Mouse (Mus musculus): Measurements from ENCODE around the gene Rps6ka2. TPM values are rescaled to one million over a fixed set of nuclear protein-coding genes. Genes with fewer than 3 reads are reported as not detected.

The Rps6ka2 gene
- polyA plus RNA-seq, 1 experiment from 2014 or later, result 24.2 TPM

DNA sequence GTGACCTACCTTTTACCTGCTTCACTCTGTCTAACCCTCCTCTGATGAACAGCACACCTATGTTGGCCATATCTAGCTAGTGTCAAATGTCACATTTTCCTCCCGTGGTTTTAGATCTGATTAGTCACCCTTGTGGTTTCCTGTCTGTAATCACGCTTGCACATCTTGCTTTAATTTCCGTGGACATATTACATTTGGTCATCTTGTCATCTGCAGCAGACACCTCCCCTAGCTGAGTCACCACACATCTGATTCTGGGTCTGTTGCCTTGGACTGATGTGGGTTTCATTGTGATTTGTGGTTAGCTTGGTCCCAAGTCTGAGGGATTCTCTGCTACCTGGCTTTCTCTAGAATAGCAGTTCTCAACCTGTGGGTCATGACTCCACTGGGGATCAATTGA, 6.0 kb upstream of the Rps6ka2 start:
- no peak overlapping the region for H3K4me3 ChIP-seq (ENCODE audit: low read length)
- H3K9me3 ChIP-seq (replicated peaks; ENCODE audit: control insufficient read depth, low read length), result no peaks in the 10 kb centered on the region
- no peaks in the 10 kb centered on the region for H3K36me3 ChIP-seq (ENCODE audit: control insufficient read depth, insufficient read depth)
- H3K4me1 ChIP-seq (ENCODE audit: control insufficient read depth, insufficient read depth, low read length), result peaks cover 7% of the 10 kb centered on the region
- H3K4me2 ChIP-seq (ENCODE audit: low read depth, low read length), result no peak overlapping the region
- no peak overlapping the region for H3K27ac ChIP-seq (ENCODE audit: low read length)
- H3K27me3 ChIP-seq (ENCODE audit: control insufficient read depth, insufficient read depth, low read length), result no peaks in the 10 kb centered on the region
- H3K9ac ChIP-seq (ENCODE audit: low read length), result no peak overlapping the region
- ATAC-seq (replicated peaks; ENCODE audit: extremely low read depth, insufficient read depth, low FRiP score), result no peak
- WGBS, result 51% methylated on average over 3 of the region's 3 CpGs

DNA sequence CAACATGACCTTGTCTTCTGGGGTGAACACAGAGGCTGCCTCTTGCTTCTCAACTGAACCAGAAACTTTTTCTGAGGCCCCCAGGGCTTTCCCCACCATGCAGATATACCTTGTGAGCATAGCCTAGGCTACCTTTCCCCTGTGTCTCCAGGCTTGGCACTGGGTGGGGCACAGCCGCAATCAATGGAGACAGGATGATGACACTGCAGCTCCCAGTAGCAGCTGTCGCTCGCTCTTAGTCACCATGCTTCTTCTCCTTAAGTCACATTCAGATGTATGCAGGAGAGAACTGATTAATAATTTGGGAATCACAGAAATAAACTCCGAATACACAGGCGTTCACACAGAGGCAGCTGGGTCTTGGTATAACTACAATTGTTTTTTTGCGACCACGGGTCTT, 4.4 kb upstream of the Rps6ka2 start:
- Histone ChIP-seq H3K9me3 (replicated peaks; ENCODE audit: control insufficient read depth, low read length) (no peaks in the 10 kb centered on the region), H3K4me3 (ENCODE audit: low read length) (no peak overlapping the region), H3K27me3 (ENCODE audit: control insufficient read depth, insufficient read depth, low read length) (no peaks in the 10 kb centered on the region), H3K36me3 (ENCODE audit: control insufficient read depth, insufficient read depth) (no peaks in the 10 kb centered on the region), H3K4me2 (ENCODE audit: low read depth, low read length) (no peak overlapping the region), H3K4me1 (ENCODE audit: control insufficient read depth, insufficient read depth, low read length) (peaks cover 11% of the 10 kb centered on the region), H3K27ac (ENCODE audit: low read length) (no peak overlapping the region), H3K9ac (ENCODE audit: low read length) (no peak overlapping the region)
- WGBS, result 95% methylated on average over 7 of the region's 7 CpGs
- no peak for ATAC-seq (replicated peaks; ENCODE audit: extremely low read depth, insufficient read depth, low FRiP score)

DNA sequence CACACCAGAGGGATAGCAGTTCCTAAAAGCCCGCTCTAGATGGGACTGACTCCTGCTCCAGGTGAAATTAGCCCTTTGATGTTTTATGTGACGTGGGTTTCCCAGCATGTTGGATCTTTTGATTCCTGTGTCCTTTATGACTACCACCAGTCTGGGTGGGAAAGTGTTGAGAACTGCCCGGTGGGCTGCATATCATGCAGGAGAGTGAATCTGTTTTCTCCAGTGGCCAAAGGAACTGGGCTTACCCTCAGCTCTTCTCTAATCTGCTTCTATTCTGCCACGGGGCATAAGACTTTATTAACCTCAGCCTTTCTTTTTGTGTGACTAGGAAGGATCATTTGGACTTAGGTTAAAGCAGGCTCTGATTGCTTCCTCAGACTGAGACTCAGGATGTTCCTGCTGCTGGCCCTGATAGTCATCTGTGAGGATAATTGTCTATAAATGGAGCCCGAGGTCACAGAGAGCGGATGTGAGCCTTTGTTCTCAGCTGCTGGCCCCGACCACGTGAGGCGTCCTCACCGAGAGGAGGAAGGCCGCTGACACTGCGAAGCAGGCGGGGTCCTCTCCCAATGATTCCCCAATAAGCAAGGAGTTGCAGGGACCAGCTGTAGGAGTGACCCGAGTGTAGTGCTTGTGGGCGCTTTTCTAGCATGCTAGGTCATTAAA, 821 bp upstream of the Rps6ka2 start:
- peaks cover 22% of the 10 kb centered on the region for H3K4me1 ChIP-seq (ENCODE audit: control insufficient read depth, insufficient read depth, low read length)
- peak overlapping the region; percentile 94 for H3K27ac ChIP-seq (ENCODE audit: low read length)
- H3K27me3 ChIP-seq (ENCODE audit: control insufficient read depth, insufficient read depth, low read length), result no peaks in the 10 kb centered on the region
- H3K36me3 ChIP-seq (ENCODE audit: control insufficient read depth, insufficient read depth), result no peaks in the 10 kb centered on the region
- peak overlapping the region; percentile 83 for H3K4me2 ChIP-seq (ENCODE audit: low read depth, low read length)
- ATAC-seq (replicated peaks; ENCODE audit: extremely low read depth, insufficient read depth, low FRiP score), result peak; percentile 30
- WGBS, result 12% methylated on average over 15 of the region's 15 CpGs
- no peaks in the 10 kb centered on the region for H3K9me3 ChIP-seq (replicated peaks; ENCODE audit: control insufficient read depth, low read length)
- peak overlapping the region; percentile 69 for H3K9ac ChIP-seq (ENCODE audit: low read length)
- H3K4me3 ChIP-seq (ENCODE audit: low read length), result peak overlapping the region; percentile 51

DNA sequence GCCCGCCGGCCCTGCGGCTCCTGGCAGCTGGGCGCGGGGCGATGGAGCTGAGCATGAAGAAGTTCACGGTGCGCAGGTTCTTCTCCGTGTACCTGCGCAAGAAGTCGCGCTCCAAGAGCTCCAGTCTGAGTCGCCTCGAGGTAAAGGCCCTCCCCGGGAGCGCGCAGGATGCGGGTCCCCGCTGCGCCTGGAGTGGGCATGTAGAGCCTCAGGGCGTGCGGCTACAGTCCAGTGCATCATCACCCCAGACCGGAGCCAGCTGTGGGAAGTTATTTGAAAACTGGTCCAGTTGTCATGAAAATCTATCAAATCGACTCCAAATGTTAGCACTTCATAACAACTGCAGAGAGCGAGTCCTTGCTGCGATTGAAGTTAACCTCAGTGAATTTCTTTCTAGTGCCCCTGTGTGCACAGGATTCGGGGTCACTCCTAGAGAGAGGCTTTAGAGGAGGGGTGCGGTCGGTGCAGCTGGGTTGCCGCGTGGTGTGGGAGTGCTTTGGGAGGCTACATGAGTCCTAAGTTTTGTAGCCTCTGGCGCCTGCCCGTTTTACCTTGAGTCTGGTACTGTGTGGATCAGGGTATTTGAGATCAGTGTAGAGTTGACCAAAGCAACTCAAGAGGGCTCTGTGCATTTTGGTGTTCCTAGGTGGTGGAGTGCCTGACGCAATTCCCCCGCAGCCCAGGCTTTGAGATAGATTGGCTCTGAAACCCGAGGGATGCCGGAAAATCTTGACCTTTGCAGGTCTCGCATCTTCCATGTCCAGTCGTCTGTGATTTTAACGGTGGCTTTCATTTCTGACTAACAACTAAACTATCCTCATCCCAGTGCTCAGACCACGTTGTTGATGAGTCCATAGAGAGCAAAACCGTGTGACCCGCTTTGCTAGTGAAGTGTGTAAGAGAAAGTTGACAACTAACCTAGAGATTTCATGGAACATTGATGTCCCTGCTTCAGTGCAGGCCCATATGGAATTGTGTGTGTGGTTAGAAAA, 685 bp downstream of the Rps6ka2 start:
- H3K9me3 ChIP-seq (replicated peaks; ENCODE audit: control insufficient read depth, low read length), result no peaks in the 10 kb centered on the region
- H3K27ac ChIP-seq (ENCODE audit: low read length), result peak overlapping the region; percentile 80
- H3K9ac ChIP-seq (ENCODE audit: low read length), result peak overlapping the region; percentile 89
- peak overlapping the region; percentile 91 for H3K4me3 ChIP-seq (ENCODE audit: low read length)
- ATAC-seq (replicated peaks; ENCODE audit: extremely low read depth, insufficient read depth, low FRiP score), result peak; percentile 3; the same call in 1 of the 2 replicates
- H3K4me1 ChIP-seq (ENCODE audit: control insufficient read depth, insufficient read depth, low read length), result peaks cover 23% of the 10 kb centered on the region
- H3K27me3 ChIP-seq (ENCODE audit: control insufficient read depth, insufficient read depth, low read length), result no peaks in the 10 kb centered on the region
- 2% methylated on average over 42 of the region's 43 CpGs for WGBS
- H3K4me2 ChIP-seq (ENCODE audit: low read depth, low read length), result peak overlapping the region; percentile 81
- no peaks in the 10 kb centered on the region for H3K36me3 ChIP-seq (ENCODE audit: control insufficient read depth, insufficient read depth)

DNA sequence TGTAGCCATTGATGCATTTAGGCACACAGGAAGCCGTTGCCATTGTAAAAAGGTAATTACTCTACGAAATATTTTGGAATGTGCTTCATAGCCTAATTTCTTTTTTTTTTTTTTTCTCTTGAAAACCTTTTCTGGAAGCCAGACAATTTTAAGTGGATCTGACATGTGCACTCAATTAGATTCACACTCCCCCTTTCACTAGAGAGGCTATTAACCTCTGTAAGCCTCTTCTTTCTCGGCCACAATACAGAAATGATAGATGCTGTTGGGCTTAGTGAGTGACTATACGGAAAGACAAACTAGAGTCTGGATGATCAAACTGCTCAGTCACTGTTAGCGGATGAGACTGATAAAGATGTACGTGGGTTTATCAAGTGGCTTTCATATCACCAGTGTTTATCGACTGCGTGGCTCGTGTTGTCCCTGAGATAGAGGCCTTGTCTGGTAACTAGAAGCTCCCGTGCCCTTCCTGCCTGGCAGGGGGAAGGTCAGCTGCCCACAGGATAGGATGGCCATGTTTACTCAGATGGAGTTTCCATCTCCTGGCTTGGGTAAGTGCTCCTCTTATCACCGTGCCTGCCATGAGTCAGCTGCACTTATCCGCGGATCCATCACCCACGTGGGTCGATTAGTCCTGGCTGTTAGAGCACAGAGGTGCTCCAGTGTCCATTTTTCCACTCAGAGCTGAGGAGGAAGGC, 3.6 kb downstream of the Rps6ka2 start:
- 28% methylated on average over 15 of the region's 15 CpGs for WGBS
- H3K27me3 ChIP-seq (ENCODE audit: control insufficient read depth, insufficient read depth, low read length), result no peaks in the 10 kb centered on the region
- no peak overlapping the region for H3K4me3 ChIP-seq (ENCODE audit: low read length)
- no peak overlapping the region for H3K27ac ChIP-seq (ENCODE audit: low read length)
- H3K36me3 ChIP-seq (ENCODE audit: control insufficient read depth, insufficient read depth), result no peaks in the 10 kb centered on the region
- peak overlapping the region; percentile 24 for H3K4me2 ChIP-seq (ENCODE audit: low read depth, low read length)
- H3K9ac ChIP-seq (ENCODE audit: low read length), result no peak overlapping the region
- H3K9me3 ChIP-seq (replicated peaks; ENCODE audit: control insufficient read depth, low read length), result no peaks in the 10 kb centered on the region
- H3K4me1 ChIP-seq (ENCODE audit: control insufficient read depth, insufficient read depth, low read length), result peaks cover 24% of the 10 kb centered on the region
- no peak for ATAC-seq (replicated peaks; ENCODE audit: extremely low read depth, insufficient read depth, low FRiP score)

DNA sequence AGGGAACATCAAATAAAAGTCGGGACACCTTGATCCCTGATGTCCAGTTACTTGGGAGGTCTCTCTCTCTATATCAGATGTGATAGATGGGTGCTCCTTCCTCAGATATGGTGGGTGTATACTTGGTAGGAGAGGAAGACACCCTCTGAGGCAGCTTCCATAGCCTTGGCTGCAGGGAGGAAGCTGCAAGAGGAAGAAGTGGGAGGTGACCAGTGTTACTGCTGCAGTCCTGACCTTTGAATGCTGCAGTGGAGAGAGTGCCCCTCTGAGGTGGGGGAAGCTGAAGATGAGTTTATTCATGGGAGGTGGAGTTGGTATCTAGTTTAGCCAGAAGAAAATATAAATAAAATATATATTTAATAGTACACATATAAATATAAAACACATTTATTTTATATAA, 5.4 kb downstream of the Rps6ka2 start:
- no peak for ATAC-seq (replicated peaks; ENCODE audit: extremely low read depth, insufficient read depth, low FRiP score)
- no peaks in the 10 kb centered on the region for H3K9me3 ChIP-seq (replicated peaks; ENCODE audit: control insufficient read depth, low read length)
- WGBS, result 67% methylated on average over 1 of the region's 1 CpGs
- H3K27ac ChIP-seq (ENCODE audit: low read length), result no peak overlapping the region
- no peak overlapping the region for H3K4me2 ChIP-seq (ENCODE audit: low read depth, low read length)
- H3K4me1 ChIP-seq (ENCODE audit: control insufficient read depth, insufficient read depth, low read length), result peaks cover 26% of the 10 kb centered on the region
- H3K4me3 ChIP-seq (ENCODE audit: low read length), result no peak overlapping the region
- H3K27me3 ChIP-seq (ENCODE audit: control insufficient read depth, insufficient read depth, low read length), result no peaks in the 10 kb centered on the region
- no peak overlapping the region for H3K9ac ChIP-seq (ENCODE audit: low read length)
- H3K36me3 ChIP-seq (ENCODE audit: control insufficient read depth, insufficient read depth), result no peaks in the 10 kb centered on the region

DNA sequence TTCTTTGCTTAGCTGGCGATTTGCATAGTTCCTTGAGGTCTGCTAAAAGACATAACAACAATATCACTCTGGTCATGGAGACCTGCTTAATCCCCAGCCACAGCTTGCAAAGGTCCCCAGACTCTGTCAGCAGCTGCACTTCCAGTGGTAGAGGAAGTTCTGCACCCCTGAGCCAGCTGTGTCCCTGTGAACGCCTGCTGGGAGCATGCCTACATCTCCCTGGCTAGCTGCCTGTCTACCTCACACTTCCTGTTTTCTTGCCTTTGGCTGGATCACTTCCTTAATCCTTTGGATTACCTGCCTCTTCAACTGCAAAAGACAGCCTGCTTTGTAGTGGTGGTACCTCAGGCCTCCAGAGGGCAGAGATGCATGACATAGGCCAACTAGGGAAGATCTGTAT, 6.5 kb downstream of the Rps6ka2 start:
- peak overlapping the region; percentile 44 for H3K27ac ChIP-seq (ENCODE audit: low read length)
- 23% methylated on average over 2 of the region's 2 CpGs for WGBS
- H3K9me3 ChIP-seq (replicated peaks; ENCODE audit: control insufficient read depth, low read length), result no peaks in the 10 kb centered on the region
- H3K9ac ChIP-seq (ENCODE audit: low read length), result no peak overlapping the region
- no peak for ATAC-seq (replicated peaks; ENCODE audit: extremely low read depth, insufficient read depth, low FRiP score)
- H3K4me3 ChIP-seq (ENCODE audit: low read length), result no peak overlapping the region
- no peak overlapping the region for H3K4me2 ChIP-seq (ENCODE audit: low read depth, low read length)
- H3K4me1 ChIP-seq (ENCODE audit: control insufficient read depth, insufficient read depth, low read length), result peaks cover 27% of the 10 kb centered on the region
- H3K27me3 ChIP-seq (ENCODE audit: control insufficient read depth, insufficient read depth, low read length), result no peaks in the 10 kb centered on the region
- H3K36me3 ChIP-seq (ENCODE audit: control insufficient read depth, insufficient read depth), result no peaks in the 10 kb centered on the region

DNA sequence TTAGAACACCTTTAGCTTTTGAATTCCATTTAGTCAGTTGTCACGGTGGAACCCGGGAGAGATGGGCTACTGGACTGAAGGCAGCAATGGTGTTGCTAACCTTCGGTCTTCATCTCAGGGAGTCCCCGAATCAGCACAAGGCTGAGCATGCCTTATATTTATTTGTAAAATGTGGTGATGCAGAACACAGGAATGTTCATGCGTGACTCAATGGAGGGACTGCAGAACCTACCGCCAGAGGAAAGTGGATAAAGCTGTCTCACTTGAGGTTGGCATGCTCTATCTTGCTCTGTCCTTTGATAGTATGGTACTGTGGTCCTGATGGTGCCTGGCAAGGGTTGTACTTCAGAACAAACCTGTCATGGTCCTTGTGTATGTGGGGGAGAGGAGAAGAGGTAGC, 8.3 kb downstream of the Rps6ka2 start:
- Histone ChIP-seq H3K27me3 (ENCODE audit: control insufficient read depth, insufficient read depth, low read length) (no peaks in the 10 kb centered on the region), H3K4me1 (ENCODE audit: control insufficient read depth, insufficient read depth, low read length) (peaks cover 27% of the 10 kb centered on the region), H3K4me2 (ENCODE audit: low read depth, low read length) (no peak overlapping the region), H3K9me3 (replicated peaks; ENCODE audit: control insufficient read depth, low read length) (no peaks in the 10 kb centered on the region), H3K9ac (ENCODE audit: low read length) (no peak overlapping the region), H3K4me3 (ENCODE audit: low read length) (no peak overlapping the region), H3K27ac (ENCODE audit: low read length) (no peak overlapping the region), H3K36me3 (ENCODE audit: control insufficient read depth, insufficient read depth) (no peaks in the 10 kb centered on the region)
- WGBS, result 86% methylated on average over 6 of the region's 6 CpGs
- no peak for ATAC-seq (replicated peaks; ENCODE audit: extremely low read depth, insufficient read depth, low FRiP score)
